Mouse (Mus musculus) stomach, postnatal 0 days (tissue): ENCODE measurements at regions not wholly inside any gene's neighbourhood (a gene's known extent, or its start where the extent isn't known, plus 50 kb on each side); places are given as distances from the start of the nearest gene placed in this dataset.

ENCODE experiments used
- CTCF ChIP-seq: IDR thresholded peaks from 2 replicates; pipeline ENCODE4 v1.5.1; 2016; ENCODE audit warnings: antibody characterized with exemption, low read depth, mild to moderate bottlenecking, moderate library complexity
- EP300 ChIP-seq: optimal IDR thresholded peaks from 2 replicates; pipeline ENCODE3; 2016; ENCODE audit warnings: antibody characterized with exemption

DNA sequence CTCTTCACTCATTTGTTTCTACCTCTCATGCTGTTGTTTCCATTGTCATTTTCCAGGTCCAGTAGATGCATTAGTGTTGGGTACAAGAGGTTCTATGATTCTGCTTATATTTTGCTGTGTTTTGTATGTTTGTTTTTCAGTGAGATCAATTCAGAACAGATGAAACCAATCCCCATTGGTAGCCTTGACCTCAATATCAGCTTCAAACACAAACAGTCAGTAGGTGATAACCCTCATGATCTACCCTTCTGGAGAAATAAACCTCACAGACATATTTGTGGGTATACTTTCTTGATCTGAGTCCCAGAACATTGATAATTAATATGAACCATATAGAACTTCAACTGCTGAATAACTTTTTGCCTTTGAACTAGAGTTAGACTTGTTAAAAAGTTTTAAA, 969.3 kb upstream of the Lrrc6 start:
- TF ChIP-seq CTCF (no peak), EP300 (no peak)
